Mouse (Mus musculus) liver, embryonic 15.5 days (tissue): ENCODE data around the gene Foxred2. TPM values are rescaled to one million over a fixed set of nuclear protein-coding genes. Genes with fewer than 3 reads are reported as not detected.

ENCODE experiments used
- ATAC-seq: fragments of 200-750 bp; cut with Nextera tagmentation; 2 replicates; pipeline ENCODE4 v1.8.0; 2017; ENCODE audit warnings: moderate number of reproducible peaks, mild to moderate bottlenecking, moderate library complexity; ENCODE audit not compliant: insufficient read depth
- H3K27ac ChIP-seq: fragments of 300-500 bp; sonication (generic); replicated peaks from 2 replicates; pipeline ENCODE4 v1.5.1; 2015; ENCODE audit warnings: mild to moderate bottlenecking, inconsistent platforms
- H3K27me3 ChIP-seq: fragments of 300-500 bp; sonication (generic); 2 replicates; pipeline ENCODE4 v1.6.1; 2015; ENCODE audit warnings: mild to moderate bottlenecking, inconsistent platforms
- H3K36me3 ChIP-seq: fragments of 300-500 bp; sonication (generic); replicated peaks from 2 replicates; pipeline ENCODE4 v1.6.1; 2015; ENCODE audit warnings: moderate library complexity, mild to moderate bottlenecking, inconsistent platforms
- H3K4me1 ChIP-seq: fragments of 300-500 bp; sonication (generic); replicated peaks from 2 replicates; pipeline ENCODE4 v1.6.1; 2015; ENCODE audit warnings: inconsistent platforms
- H3K4me2 ChIP-seq: fragments of 300-500 bp; sonication (generic); 2 replicates; pipeline ENCODE4 v1.6.1; 2015; ENCODE audit warnings: moderate library complexity, mild to moderate bottlenecking, inconsistent platforms
- H3K4me3 ChIP-seq: fragments of 300-500 bp; sonication (generic); replicated peaks from 2 replicates; pipeline ENCODE4 v1.5.1; 2015; ENCODE audit warnings: mild to moderate bottlenecking, inconsistent platforms
- H3K9ac ChIP-seq: fragments of 300-500 bp; sonication (generic); 2 replicates; pipeline ENCODE4 v1.6.1; 2015; ENCODE audit warnings: moderate library complexity, mild to moderate bottlenecking, inconsistent platforms
- H3K9me3 ChIP-seq: fragments of 300-500 bp; sonication (generic); replicated peaks from 2 replicates; pipeline ENCODE4 v1.6.1; 2016; ENCODE audit warnings: inconsistent platforms
- WGBS: fragments of 180-500 bp; shearing (Covaris S2); methylation state at CpG from one replicate; pipeline ENCODE4 v1.1.7; 2015; ENCODE audit warnings: mixed read lengths; ENCODE audit not compliant: insufficient replicate concordance; 5-methylcytosine and 5-hydroxymethylcytosine counted together
- polyA plus RNA-seq: library from polyadenylated mRNA; unstranded; fragments of >200 nt; fragmentation: Nextera tagmentation; extraction: Ambion mirVana; gene quantifications from 2 replicates; pipeline ENCODE4 v1.2.1, GENCODE M21; 2015

Foxred2 gene
- polyA plus RNA-seq, 1 experiment from 2014 or later = 1.1 TPM

DNA sequence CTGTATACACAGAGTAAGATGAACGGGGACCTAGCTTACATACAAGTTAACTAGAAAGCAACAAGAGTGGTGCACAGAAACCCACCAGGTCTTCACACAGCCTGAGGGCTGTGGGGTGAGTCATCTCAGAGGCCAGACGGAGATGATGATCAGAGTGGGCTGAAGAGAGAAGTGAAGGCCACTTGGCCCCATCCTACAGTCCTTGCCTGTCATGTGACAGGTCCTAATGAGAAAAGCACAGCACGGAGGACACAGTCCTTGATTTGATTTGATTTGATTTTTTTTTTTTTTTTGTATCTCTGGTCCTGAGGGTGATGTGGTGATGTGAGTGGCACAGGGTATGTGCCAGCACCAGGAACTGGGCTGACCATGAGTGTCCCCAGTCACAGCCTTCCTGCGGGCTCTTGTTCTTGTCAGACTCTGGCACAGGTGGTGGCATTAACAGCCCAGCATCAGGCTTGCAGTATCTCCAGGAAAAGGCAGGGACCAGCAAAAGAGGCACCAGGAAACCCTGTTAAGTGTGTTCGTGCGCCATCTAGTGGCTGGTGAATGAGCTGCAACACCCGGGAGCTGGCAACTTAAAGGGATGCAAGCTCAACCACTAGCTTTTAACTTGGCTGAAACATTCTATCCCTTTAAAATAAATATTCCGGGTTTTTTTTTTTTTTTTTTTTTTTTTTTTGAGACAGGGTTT is 39.5 kb downstream of the Foxred2 start:
- no peak for ATAC-seq

DNA sequence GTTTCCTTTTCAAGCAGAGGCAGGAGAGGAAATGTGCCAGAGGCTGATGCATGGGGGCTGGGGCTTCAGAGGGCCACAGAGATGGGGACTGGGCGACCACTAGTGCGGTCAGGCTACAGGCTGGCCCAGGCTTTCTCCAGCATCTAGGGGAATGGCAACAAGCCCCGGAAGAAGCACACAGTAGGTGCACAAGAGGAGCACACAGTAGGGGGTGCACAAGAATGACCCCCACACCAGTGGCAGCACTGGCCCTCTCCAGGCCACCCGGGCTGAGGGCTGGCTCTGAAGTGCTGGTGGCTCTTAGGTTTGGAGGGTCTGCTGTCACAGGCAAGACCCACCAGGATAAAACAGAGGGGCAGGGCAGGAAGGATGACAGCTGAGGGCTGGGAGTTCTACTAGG is 41.2 kb downstream of the Foxred2 start:
- H3K4me2 ChIP-seq = no peak overlapping the region
- peaks cover 61% of the 10 kb centered on the region for H3K36me3 ChIP-seq
- H3K9ac ChIP-seq = no peak overlapping the region
- H3K4me1 ChIP-seq = peaks cover 20% of the 10 kb centered on the region
- no peak overlapping the region for H3K27ac ChIP-seq
- ATAC-seq = no peak
- no peak overlapping the region for H3K4me3 ChIP-seq
- no peaks in the 10 kb centered on the region for H3K27me3 ChIP-seq
- no peaks in the 10 kb centered on the region for H3K9me3 ChIP-seq
- 88% methylated on average over 4 of the region's 4 CpGs for WGBS

More for the DNA sequence above, 39.5 kb downstream of the Foxred2 start:
- Histone ChIP-seq H3K4me1 (peaks cover 25% of the 10 kb centered on the region), H3K36me3 (peaks cover 77% of the 10 kb centered on the region), H3K27ac (no peak overlapping the region), H3K27me3 (no peaks in the 10 kb centered on the region), H3K4me3 (no peak overlapping the region), H3K9me3 (no peaks in the 10 kb centered on the region), H3K4me2 (no peak overlapping the region), H3K9ac (no peak overlapping the region)
- 32% methylated on average over 8 of the region's 8 CpGs for WGBS

DNA sequence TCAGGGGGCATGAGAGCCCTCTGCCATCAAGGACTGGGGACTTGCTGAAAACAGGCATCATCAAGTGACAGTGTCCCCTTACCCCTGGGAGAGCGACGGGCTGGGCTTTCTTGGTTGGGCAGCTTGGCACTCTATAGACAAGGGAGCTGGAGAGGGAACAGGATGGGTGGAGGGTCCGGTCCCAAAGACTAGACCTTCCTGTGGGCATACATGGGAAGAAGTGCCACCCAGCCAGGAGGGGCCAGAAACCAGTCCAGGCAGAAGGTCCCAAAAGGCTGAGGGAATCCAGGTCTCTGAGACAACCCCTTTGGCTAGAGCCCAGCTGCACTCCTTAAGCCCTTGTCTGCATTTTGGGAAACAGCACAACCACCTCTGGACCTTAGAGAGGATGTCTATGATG is 42.0 kb downstream of the Foxred2 start:
- Histone ChIP-seq H3K4me1 (peaks cover 20% of the 10 kb centered on the region), H3K4me2 (no peak overlapping the region), H3K9ac (no peak overlapping the region), H3K36me3 (peaks cover 54% of the 10 kb centered on the region), H3K27me3 (no peaks in the 10 kb centered on the region), H3K4me3 (no peak overlapping the region), H3K27ac (no peak overlapping the region), H3K9me3 (no peaks in the 10 kb centered on the region)
- no peak for ATAC-seq
- 91% methylated on average over 3 of the region's 3 CpGs for WGBS

DNA sequence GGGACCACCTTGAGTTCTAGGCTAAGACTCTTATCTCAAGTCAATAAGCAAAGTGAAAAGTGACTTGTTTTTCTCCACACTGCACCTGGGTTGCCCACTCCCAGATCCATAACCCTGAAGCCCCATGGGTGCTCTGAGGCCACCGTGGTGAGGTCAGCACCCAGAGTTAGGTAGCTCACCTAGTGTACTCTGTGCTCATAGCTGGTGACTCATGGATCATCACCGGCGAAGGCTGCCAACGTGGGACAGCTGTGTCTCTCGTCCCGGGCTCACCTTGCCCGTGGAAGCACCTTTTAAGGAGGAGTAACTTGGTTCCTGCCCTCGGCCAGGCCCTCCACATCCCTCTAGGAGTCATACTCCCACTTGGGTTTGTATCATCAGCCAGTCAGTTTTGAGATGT is 43.5 kb downstream of the Foxred2 start:
- no peak for ATAC-seq

DNA sequence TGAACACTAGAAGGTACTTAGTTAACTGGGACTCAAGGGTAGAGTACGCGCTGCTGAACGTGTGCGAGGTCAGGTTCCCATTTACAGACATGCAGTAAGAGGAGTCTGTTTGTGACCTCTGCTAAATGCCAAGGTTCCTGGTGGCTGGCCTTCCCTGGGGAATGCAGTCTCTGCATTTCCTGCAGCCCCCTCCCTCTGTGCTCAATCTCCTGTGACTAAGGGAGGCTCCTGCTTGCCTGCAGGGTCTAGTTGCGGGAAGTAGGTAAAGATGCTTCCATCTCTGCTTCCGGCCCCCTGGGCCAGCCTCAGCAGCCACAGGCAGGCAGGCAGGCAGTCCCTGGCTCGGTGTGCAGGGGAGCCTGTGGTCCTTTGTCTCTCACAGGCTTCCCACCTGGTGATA is 43.9 kb downstream of the Foxred2 start:
- peaks cover 20% of the 10 kb centered on the region for H3K4me1 ChIP-seq
- WGBS = 64% methylated on average over 7 of the region's 7 CpGs
- no peak for ATAC-seq
- H3K9me3 ChIP-seq = no peaks in the 10 kb centered on the region
- peak overlapping the region; percentile 52 for H3K27ac ChIP-seq
- H3K9ac ChIP-seq = no peak overlapping the region
- peaks cover 35% of the 10 kb centered on the region for H3K36me3 ChIP-seq
- H3K27me3 ChIP-seq = no peaks in the 10 kb centered on the region
- H3K4me2 ChIP-seq = no peak overlapping the region
- H3K4me3 ChIP-seq = no peak overlapping the region

More for the DNA sequence above, 43.5 kb downstream of the Foxred2 start:
- H3K4me1 ChIP-seq = peaks cover 20% of the 10 kb centered on the region
- peaks cover 40% of the 10 kb centered on the region for H3K36me3 ChIP-seq
- no peak overlapping the region for H3K9ac ChIP-seq
- no peaks in the 10 kb centered on the region for H3K9me3 ChIP-seq
- 73% methylated on average over 8 of the region's 8 CpGs for WGBS
- no peak overlapping the region for H3K4me3 ChIP-seq
- peak overlapping the region; percentile 52; the same call in 1 of the 2 replicates for H3K27ac ChIP-seq
- no peaks in the 10 kb centered on the region for H3K27me3 ChIP-seq
- H3K4me2 ChIP-seq = no peak overlapping the region

DNA sequence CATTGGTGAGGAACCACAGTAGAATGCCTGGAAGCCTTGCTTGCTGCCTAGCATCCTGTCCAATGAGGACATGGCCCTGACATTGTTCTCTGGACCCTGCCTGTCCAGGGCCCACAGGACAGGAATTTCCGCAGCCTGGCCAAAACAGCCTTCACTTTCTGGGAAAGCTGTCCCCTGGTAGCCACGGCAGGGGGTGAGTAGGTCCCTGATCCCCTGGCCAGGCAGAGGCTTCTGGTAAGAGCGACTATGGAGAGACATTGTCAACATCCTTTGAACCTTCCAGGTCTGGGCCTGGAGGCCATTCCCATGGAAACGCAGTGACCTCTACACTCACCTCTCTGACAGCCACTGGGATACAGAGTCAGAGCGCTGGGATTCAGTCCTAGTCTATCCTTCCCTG is 44.5 kb downstream of the Foxred2 start:
- H3K27me3 ChIP-seq = no peaks in the 10 kb centered on the region
- peak overlapping the region; percentile 52 for H3K27ac ChIP-seq
- H3K9me3 ChIP-seq = no peaks in the 10 kb centered on the region
- no peak overlapping the region for H3K9ac ChIP-seq
- H3K4me3 ChIP-seq = no peak overlapping the region
- H3K36me3 ChIP-seq = peaks cover 32% of the 10 kb centered on the region
- 52% methylated on average over 5 of the region's 5 CpGs for WGBS
- ATAC-seq = peak; percentile 52; the same call in 1 of the 2 replicates
- H3K4me2 ChIP-seq = no peak overlapping the region
- H3K4me1 ChIP-seq = peaks cover 25% of the 10 kb centered on the region

DNA sequence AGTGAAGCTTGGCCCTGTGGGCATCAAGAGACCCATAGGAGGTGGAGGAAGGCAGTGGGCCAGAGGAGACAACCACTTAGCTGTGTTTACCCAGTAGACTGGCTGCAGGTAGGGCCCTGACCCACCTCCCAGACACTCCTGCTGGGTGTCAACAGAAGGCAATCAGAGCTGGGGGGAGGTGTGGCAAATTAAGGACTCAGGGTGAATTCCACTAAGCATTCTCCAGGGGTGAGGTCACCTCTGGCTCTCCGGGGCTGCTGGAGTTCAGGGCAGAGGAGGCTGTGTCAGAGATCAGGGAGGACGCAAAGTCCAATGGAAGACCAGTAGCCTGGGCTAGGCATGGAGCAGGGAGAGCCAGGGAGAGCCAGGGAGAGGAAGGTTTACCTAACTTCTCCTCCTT is 45.5 kb downstream of the Foxred2 start:
- peaks cover 5% of the 10 kb centered on the region for H3K27me3 ChIP-seq
- H3K36me3 ChIP-seq = peaks cover 24% of the 10 kb centered on the region
- peaks cover 33% of the 10 kb centered on the region for H3K4me1 ChIP-seq
- no peak overlapping the region for H3K4me3 ChIP-seq
- no peak overlapping the region for H3K4me2 ChIP-seq
- no peaks in the 10 kb centered on the region for H3K9me3 ChIP-seq
- 30% methylated on average over 2 of the region's 2 CpGs for WGBS
- H3K9ac ChIP-seq = no peak overlapping the region
- ATAC-seq = peak; percentile 65
- 0 out of 2 replicates have a peak overlapping the region, but pooled peaks have one; percentile 41 for H3K27ac ChIP-seq

DNA sequence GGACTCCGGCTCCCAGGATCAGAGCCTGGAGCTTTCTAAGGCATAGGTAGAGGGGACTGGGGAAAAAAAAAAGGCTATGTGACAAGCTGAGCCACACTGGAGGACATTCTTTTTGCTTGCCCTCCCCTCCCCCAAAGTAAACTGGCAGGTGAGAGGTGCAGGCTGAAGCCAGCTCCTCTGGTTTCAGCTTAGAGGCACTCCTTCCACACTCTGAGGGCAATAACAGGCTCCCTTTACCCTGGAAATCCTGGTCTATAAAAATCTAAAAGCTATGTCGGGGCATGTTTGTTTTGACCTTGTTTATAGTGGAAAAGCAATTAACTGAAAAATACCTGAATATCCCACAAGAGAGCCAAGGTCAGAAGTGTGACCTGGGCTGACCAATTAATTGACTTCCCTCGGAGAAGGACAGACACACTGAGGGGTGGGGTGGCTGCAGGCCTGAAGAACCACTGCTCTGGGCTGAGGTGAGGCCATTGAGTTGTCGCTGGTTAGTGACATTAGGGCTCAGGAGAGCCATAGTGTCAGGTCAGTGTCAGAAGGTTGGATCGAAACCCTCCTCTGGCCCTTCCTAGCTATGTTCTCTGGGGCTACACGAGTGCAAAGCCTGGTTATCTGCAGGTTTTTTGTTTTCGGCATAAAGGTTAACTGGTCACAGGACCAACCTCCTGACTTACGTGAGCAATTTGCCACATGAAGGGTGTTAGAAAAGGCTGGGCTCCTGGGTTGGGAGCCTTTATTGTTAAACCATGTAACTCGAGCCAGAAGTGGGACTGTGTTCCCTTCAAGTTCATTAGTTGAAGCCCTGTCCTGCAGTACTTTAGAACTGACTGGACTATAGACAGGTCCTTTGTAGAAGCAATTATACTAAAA is 48.6 kb downstream of the Foxred2 start:
- no peak for ATAC-seq
- H3K36me3 ChIP-seq = no peaks in the 10 kb centered on the region
- H3K9ac ChIP-seq = no peak overlapping the region
- H3K9me3 ChIP-seq = no peaks in the 10 kb centered on the region
- H3K27ac ChIP-seq = no peak overlapping the region; the same call in none of the 2 replicates
- H3K27me3 ChIP-seq = peaks cover 22% of the 10 kb centered on the region
- H3K4me1 ChIP-seq = peaks cover 45% of the 10 kb centered on the region
- H3K4me2 ChIP-seq = no peak overlapping the region
- no peak overlapping the region for H3K4me3 ChIP-seq
- 48% methylated on average over 9 of the region's 9 CpGs for WGBS

DNA sequence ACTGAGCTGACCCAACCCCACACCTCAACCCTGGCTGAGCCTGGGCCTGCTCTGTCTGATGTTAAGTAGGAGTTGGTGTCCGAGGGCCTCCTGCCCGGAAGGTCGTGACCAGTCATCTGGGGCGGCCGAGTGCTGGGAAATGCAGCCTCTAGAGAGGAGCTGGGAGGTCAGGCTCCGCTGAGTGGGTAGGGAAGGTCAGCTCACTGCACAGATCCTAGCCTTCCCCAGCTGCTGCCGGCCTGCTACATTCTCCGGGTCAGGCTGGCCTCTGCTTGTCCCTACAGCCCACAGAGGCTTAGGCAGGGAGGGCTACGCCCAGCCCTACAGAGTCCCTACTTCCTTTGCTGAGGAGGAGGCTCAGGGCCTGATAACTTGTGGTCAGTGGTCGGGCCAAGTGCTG is 50.0 kb downstream of the Foxred2 start:
- no peak overlapping the region for H3K9ac ChIP-seq
- H3K27ac ChIP-seq = no peak overlapping the region
- H3K4me2 ChIP-seq = no peak overlapping the region
- no peaks in the 10 kb centered on the region for H3K36me3 ChIP-seq
- H3K4me3 ChIP-seq = no peak overlapping the region
- peaks cover 22% of the 10 kb centered on the region for H3K27me3 ChIP-seq
- no peak for ATAC-seq
- H3K4me1 ChIP-seq = peaks cover 32% of the 10 kb centered on the region
- WGBS = 59% methylated on average over 10 of the region's 10 CpGs
- H3K9me3 ChIP-seq = no peaks in the 10 kb centered on the region

DNA sequence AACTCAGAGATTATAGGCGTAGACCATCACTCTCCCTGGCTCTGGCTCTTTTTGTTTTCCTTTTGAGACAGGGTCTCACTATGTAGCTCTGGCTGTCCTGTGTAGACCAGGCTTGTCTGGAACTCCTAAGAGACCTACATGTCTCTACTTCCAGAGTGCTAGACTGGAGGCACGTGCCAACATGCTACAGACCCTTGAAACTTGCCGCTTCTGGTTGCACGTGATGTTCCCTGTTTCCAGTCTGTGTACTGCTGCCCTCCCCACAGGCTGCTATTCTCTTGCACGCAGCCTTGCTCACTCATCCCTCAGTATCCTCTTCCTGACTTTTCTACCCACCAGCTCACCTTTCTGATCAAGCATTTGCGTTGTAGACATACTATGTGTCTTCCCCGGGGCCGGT is 50.4 kb downstream of the Foxred2 start:
- Histone ChIP-seq H3K4me3 (no peak overlapping the region), H3K36me3 (no peaks in the 10 kb centered on the region), H3K9ac (no peak overlapping the region), H3K9me3 (no peaks in the 10 kb centered on the region), H3K27ac (no peak overlapping the region), H3K27me3 (peaks cover 22% of the 10 kb centered on the region), H3K4me1 (peaks cover 31% of the 10 kb centered on the region), H3K4me2 (no peak overlapping the region)
- 68% methylated on average over 8 of the region's 8 CpGs for WGBS
- ATAC-seq = no peak

DNA sequence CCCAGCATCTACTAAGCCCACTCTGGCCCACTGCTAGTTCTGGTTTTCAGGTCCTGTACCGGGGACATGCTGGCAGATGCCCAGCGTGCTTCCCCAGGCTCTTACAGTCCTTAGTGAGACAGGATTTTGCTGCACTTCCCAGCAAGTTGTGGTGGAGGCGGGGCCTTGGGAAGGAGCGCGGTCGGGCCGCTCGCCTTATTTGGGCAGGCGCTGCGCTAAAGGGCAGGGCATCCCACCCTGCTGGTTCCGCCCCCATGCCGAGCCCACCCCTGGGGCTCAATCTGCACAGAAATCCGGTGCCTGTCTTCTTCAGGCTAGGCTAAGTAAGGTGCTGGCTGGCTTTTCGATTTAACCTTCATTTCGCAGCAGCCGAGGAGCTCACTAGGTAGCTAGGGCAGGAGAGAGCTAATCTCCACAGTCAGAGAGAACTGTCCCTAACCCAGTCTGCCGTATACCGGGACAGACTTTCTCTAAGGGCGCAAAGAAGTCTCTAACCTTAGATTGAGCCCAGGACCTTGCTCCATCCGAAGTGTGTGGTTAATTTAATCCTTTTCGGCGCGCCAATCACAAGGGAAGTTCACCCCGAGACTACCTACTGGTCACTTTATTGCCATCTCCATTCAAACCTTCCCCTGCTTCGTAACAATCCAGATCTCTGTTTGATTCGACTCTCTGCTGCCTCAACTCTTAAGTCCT is 51.1 kb downstream of the Foxred2 start:
- 10% methylated on average over 26 of the region's 26 CpGs for WGBS
- H3K9ac ChIP-seq = no peak overlapping the region
- peak; percentile 46; the same call in 1 of the 2 replicates for ATAC-seq

More for the DNA sequence above, 51.1 kb downstream of the Foxred2 start:
- Histone ChIP-seq H3K9me3 (no peaks in the 10 kb centered on the region), H3K27me3 (peaks cover 22% of the 10 kb centered on the region), H3K27ac (no peak overlapping the region), H3K36me3 (no peaks in the 10 kb centered on the region), H3K4me3 (peak overlapping the region; percentile 35), H3K4me1 (peaks cover 28% of the 10 kb centered on the region), H3K4me2 (peak overlapping the region; percentile 55)
